ENCODE assay signal across 18 mouse cellular contexts in genomic region chr4:137527872-137528271, GRCm38 (mm10). TPM values are rescaled to one million over a fixed set of nuclear protein-coding genes. Genes with fewer than 3 reads are reported as not detected.
"Had no signal": no experiment of that assay in that cellular context is flagged by ENCODE, and none has a peak within 500 bp of the region (broad histone marks: within the 10 kb centered on the region; RNA-seq: fewer than 3 reads in every experiment).

No protein-coding gene starts in this region.

- H3K4me3 ChIP-seq: limb, embryonic 15.5 days; liver, embryonic 13.5 days; midbrain, embryonic 10.5 days; midbrain, embryonic 15.5 days; neural tube, embryonic 12.5 days had no signal

- H3K4me2 ChIP-seq: limb, embryonic 15.5 days; liver, embryonic 13.5 days; midbrain, embryonic 15.5 days; neural tube, embryonic 12.5 days had no signal

- H3K27ac ChIP-seq: limb, embryonic 15.5 days; liver, embryonic 13.5 days; midbrain, embryonic 10.5 days; midbrain, embryonic 15.5 days; neural tube, embryonic 12.5 days; stomach, postnatal 0 days had no signal

- H3K27me3 ChIP-seq: limb, embryonic 15.5 days; liver, embryonic 13.5 days; midbrain, embryonic 15.5 days; neural tube, embryonic 12.5 days had no signal

- H3K9me3 ChIP-seq: limb, embryonic 15.5 days; liver, embryonic 13.5 days; midbrain, embryonic 10.5 days; midbrain, embryonic 15.5 days; neural tube, embryonic 12.5 days had no signal

- H3K36me3 ChIP-seq: midbrain, embryonic 15.5 days had no signal

- H3K9ac ChIP-seq: limb, embryonic 15.5 days; liver, embryonic 13.5 days; midbrain, embryonic 15.5 days had no signal

- ATAC-seq: midbrain, embryonic 15.5 days had no signal

- DNase-seq: layer of hippocampus, adult 9-11 months; layer of hippocampus, postnatal 36 days; liver, embryonic 13.5 days; lung, adult 2 months; thymus, postnatal 4 days had no signal

- H3K4me1 ChIP-seq: limb, embryonic 15.5 days; liver, embryonic 13.5 days; midbrain, embryonic 10.5 days; midbrain, embryonic 15.5 days had no signal

RNA-seq across cellular contexts. Expression of gene Ldlrad2, which starts 46.5 kb away (rescaled TPM):
- total RNA-seq: layer of hippocampus, adult 18-20 months; layer of hippocampus, postnatal 36 days; left cerebral cortex, adult 8-10 months; left cerebral cortex, postnatal 25 days; megakaryocyte, adult 5-6 weeks; monocyte, adult 5-6 weeks; neutrophil, adult 5-6 weeks had no signal
- polyA plus RNA-seq: kidney, embryonic 16.5 days; limb, embryonic 11.5 days; liver, embryonic 13.5 days; lung, adult 2 months; midbrain, embryonic 10.5 days; midbrain, embryonic 15.5 days; neural tube, embryonic 12.5 days; stomach, postnatal 0 days had no signal

RNA-seq across cellular contexts. Expression of gene Hspg2, which starts 59.3 kb away (rescaled TPM):
- total RNA-seq: monocyte, adult 5-6 weeks had no signal
